Mouse (Mus musculus): ENCODE results near the gene Olfr1474. TPM values are rescaled to one million over a fixed set of nuclear protein-coding genes. Genes with fewer than 3 reads are reported as not detected.
"Not testable (repeated sequence)": the region's sequence is repeated elsewhere in the genome, so short reads cannot be mapped to it uniquely, and the experiment has no call there.

Gene Olfr1474
- not detected in 2 replicates for polyA plus RNA-seq (2015; fragmentation: Nextera tagmentation; extraction: Ambion mirVana)

- not testable (repeated sequence) for H3K27ac ChIP-seq (ENCODE audit: low read length); H3K27me3 ChIP-seq (replicated peaks; ENCODE audit: control insufficient read depth, insufficient read depth, low read length); H3K9me3 ChIP-seq (ENCODE audit: control insufficient read depth, low read length); H3K4me1 ChIP-seq (replicated peaks; ENCODE audit: control insufficient read depth, insufficient read depth, low read length); H3K36me3 ChIP-seq (ENCODE audit: control insufficient read depth, insufficient read depth); H3K4me3 ChIP-seq (replicated peaks; ENCODE audit: low read length); H3K9ac ChIP-seq (replicated peaks; ENCODE audit: low read depth, low read length); H3K4me2 ChIP-seq (ENCODE audit: low read length); ATAC-seq
- WGBS = 79% methylated on average over 4 of the region's 4 CpGs
Measured at GRCm38 (mm10) chr19:13469265-13469664, at the start of gene Olfr1474. TSS of gene Olfr1474 (plus strand) at chr19:13469565.

DNA sequence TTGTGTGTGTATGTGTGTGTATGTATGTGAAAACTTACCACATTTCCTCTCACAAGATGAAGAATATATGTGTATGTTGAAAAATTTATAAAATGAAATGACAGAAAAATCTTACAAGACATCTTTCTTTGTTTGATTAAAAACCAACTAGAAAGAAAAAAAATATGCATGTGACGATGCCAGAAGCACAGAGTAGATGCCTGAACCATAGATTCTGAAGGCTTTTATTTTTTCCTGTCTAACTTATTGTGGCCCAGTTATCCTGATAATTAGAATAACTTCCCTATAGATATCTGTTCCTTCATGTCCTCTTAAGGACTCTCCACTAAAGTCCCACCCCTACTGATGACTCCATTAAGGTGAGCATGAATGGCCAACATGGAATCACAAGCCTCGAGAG lies 26.3 kb upstream of the Olfr1474 start, which contains the start of gene Olfr1471:
TSS of gene Olfr1471 (plus strand) at position 301 of the 400 bp plus-strand sequence.
- H3K27ac ChIP-seq (ENCODE audit: low read length); H3K36me3 ChIP-seq (ENCODE audit: control insufficient read depth, insufficient read depth); H3K9me3 ChIP-seq (ENCODE audit: control insufficient read depth, low read length); H3K4me1 ChIP-seq (replicated peaks; ENCODE audit: control insufficient read depth, insufficient read depth, low read length); H3K4me3 ChIP-seq (replicated peaks; ENCODE audit: low read length); H3K9ac ChIP-seq (replicated peaks; ENCODE audit: low read depth, low read length); H3K4me2 ChIP-seq (ENCODE audit: low read length); H3K27me3 ChIP-seq (replicated peaks; ENCODE audit: control insufficient read depth, insufficient read depth, low read length); ATAC-seq: not testable (repeated sequence)
- WGBS = 71% methylated on average over 2 of the region's 2 CpGs

DNA sequence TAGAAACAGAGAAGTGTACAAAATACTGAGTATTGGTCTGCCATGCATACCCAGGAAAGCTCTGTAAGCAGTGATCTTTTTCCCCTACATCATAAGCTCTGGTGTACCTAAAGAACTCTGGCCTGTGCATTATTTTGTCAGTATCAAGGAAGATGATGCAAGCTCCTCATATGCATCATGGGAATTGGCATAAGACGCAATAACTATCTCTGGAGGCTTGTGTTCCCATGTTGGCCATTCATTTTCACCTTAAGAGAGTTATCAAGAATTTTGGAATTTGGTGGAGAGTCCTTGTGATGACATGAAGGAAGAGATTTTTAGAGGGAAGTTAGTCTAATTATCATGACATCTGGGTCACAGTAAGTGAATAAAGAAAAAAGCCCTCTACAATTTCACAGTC lies 13.4 kb upstream of the Olfr1474 start, which contains the start of gene Olfr1472:
TSS of gene Olfr1472 (minus strand) at position 101 of the 400 bp plus-strand sequence.
- Histone ChIP-seq H3K4me1 (replicated peaks; ENCODE audit: control insufficient read depth, insufficient read depth, low read length) (no peaks in the 10 kb centered on the region), H3K36me3 (ENCODE audit: control insufficient read depth, insufficient read depth) (no peaks in the 10 kb centered on the region), H3K4me2 (ENCODE audit: low read length) (no peak within 1 kb of the TSS), H3K27me3 (replicated peaks; ENCODE audit: control insufficient read depth, insufficient read depth, low read length) (no peaks in the 10 kb centered on the region), H3K27ac (ENCODE audit: low read length) (no peak within 1 kb of the TSS), H3K9me3 (ENCODE audit: control insufficient read depth, low read length) (peaks cover 5% of the 10 kb centered on the region; the same call in 1 of the 2 replicates), H3K9ac (replicated peaks; ENCODE audit: low read depth, low read length) (no peak within 1 kb of the TSS), H3K4me3 (replicated peaks; ENCODE audit: low read length) (no peak within 1 kb of the TSS)
- WGBS = 85% methylated on average over 1 of the region's 1 CpGs
- no peak for ATAC-seq

- ATAC-seq = no peak
- Histone ChIP-seq H3K9ac (replicated peaks; ENCODE audit: low read depth, low read length) (no peak within 1 kb of the TSS), H3K27me3 (replicated peaks; ENCODE audit: control insufficient read depth, insufficient read depth, low read length) (no peaks in the 10 kb centered on the region), H3K4me2 (ENCODE audit: low read length) (no peak within 1 kb of the TSS), H3K9me3 (ENCODE audit: control insufficient read depth, low read length) (peaks cover 2% of the 10 kb centered on the region; the same call in 1 of the 2 replicates), H3K36me3 (ENCODE audit: control insufficient read depth, insufficient read depth) (no peaks in the 10 kb centered on the region), H3K4me3 (replicated peaks; ENCODE audit: low read length) (no peak within 1 kb of the TSS), H3K4me1 (replicated peaks; ENCODE audit: control insufficient read depth, insufficient read depth, low read length) (no peaks in the 10 kb centered on the region), H3K27ac (ENCODE audit: low read length) (no peak within 1 kb of the TSS)
Measured at GRCm38 (mm10) chr19:13480096-13480495, 10.7 kb downstream of the Olfr1474 start, which contains the start of gene Olfr1475. TSS of gene Olfr1475 (minus strand) at chr19:13480196.

- 73% methylated on average over 3 of the region's 3 CpGs for WGBS
- Histone ChIP-seq H3K9me3 (ENCODE audit: control insufficient read depth, low read length) (no peaks in the 10 kb centered on the region; the same call in 1 of the 2 replicates), H3K4me2 (ENCODE audit: low read length) (no peak within 1 kb of the TSS), H3K4me1 (replicated peaks; ENCODE audit: control insufficient read depth, insufficient read depth, low read length) (no peaks in the 10 kb centered on the region), H3K27me3 (replicated peaks; ENCODE audit: control insufficient read depth, insufficient read depth, low read length) (no peaks in the 10 kb centered on the region), H3K9ac (replicated peaks; ENCODE audit: low read depth, low read length) (no peak within 1 kb of the TSS), H3K36me3 (ENCODE audit: control insufficient read depth, insufficient read depth) (no peaks in the 10 kb centered on the region), H3K4me3 (replicated peaks; ENCODE audit: low read length) (no peak within 1 kb of the TSS), H3K27ac (ENCODE audit: low read length) (no peak within 1 kb of the TSS)
- ATAC-seq = no peak
Measured at GRCm38 (mm10) chr19:13500246-13500645, 30.9 kb downstream of the Olfr1474 start, which contains the start of gene Olfr1477. TSS of gene Olfr1477 (plus strand) at chr19:13500546.

Other genes with a start within 250 kb of the Olfr1474 start
- gene Olfr1463, start 238.2 kb upstream of the Olfr1474 start, polyA plus RNA-seq (2015; fragmentation: Nextera tagmentation; extraction: Ambion mirVana) = not detected in 2 replicates
- gene Olfr1465, start 154.0 kb upstream of the Olfr1474 start, polyA plus RNA-seq (2015; fragmentation: Nextera tagmentation; extraction: Ambion mirVana) = not detected in 2 replicates
- gene Olfr1466, start 130.7 kb upstream of the Olfr1474 start, polyA plus RNA-seq (2015; fragmentation: Nextera tagmentation; extraction: Ambion mirVana) = not detected in 2 replicates
- gene Olfr1467, start 107.3 kb upstream of the Olfr1474 start, polyA plus RNA-seq (2015; fragmentation: Nextera tagmentation; extraction: Ambion mirVana) = not detected in 2 replicates
- not detected in 2 replicates for gene Olfr1469, start 61.7 kb upstream of the Olfr1474 start, polyA plus RNA-seq (2015; fragmentation: Nextera tagmentation; extraction: Ambion mirVana)
- not detected in 2 replicates for gene Olfr1471, start 26.2 kb upstream of the Olfr1474 start, polyA plus RNA-seq (2015; fragmentation: Nextera tagmentation; extraction: Ambion mirVana)
- gene Olfr1472, start 13.5 kb upstream of the Olfr1474 start, polyA plus RNA-seq (2015; fragmentation: Nextera tagmentation; extraction: Ambion mirVana) = not detected in 2 replicates
- not detected in 2 replicates for gene Olfr1475, start 10.6 kb downstream of the Olfr1474 start, polyA plus RNA-seq (2015; fragmentation: Nextera tagmentation; extraction: Ambion mirVana)
- not detected in 2 replicates for gene Olfr1477, start 31.0 kb downstream of the Olfr1474 start, polyA plus RNA-seq (2015; fragmentation: Nextera tagmentation; extraction: Ambion mirVana)
- not detected in 2 replicates for gene Olfr1480, start 58.3 kb downstream of the Olfr1474 start, polyA plus RNA-seq (2015; fragmentation: Nextera tagmentation; extraction: Ambion mirVana)
- not detected in 2 replicates for gene Olfr1484, start 113.9 kb downstream of the Olfr1474 start, polyA plus RNA-seq (2015; fragmentation: Nextera tagmentation; extraction: Ambion mirVana)
- gene Olfr1487, start 147.8 kb downstream of the Olfr1474 start, polyA plus RNA-seq (2015; fragmentation: Nextera tagmentation; extraction: Ambion mirVana) = not detected in 2 replicates
- gene Olfr1489, start 162.1 kb downstream of the Olfr1474 start, polyA plus RNA-seq (2015; fragmentation: Nextera tagmentation; extraction: Ambion mirVana) = not detected in 2 replicates
- not detected in 2 replicates for gene Olfr1490, start 181.5 kb downstream of the Olfr1474 start, polyA plus RNA-seq (2015; fragmentation: Nextera tagmentation; extraction: Ambion mirVana)
- not detected in 2 replicates for gene Olfr1491, start 227.7 kb downstream of the Olfr1474 start, polyA plus RNA-seq (2015; fragmentation: Nextera tagmentation; extraction: Ambion mirVana)

All from forebrain, embryonic 16.5 days (tissue).